Mouse (Mus musculus) CH12.LX (cell line): ENCODE data around the gene Tenm1. TPM values are rescaled to one million over a fixed set of nuclear protein-coding genes. Genes with fewer than 3 reads are reported as not detected.

Source experiments
- DNase-seq: peaks from one replicate; pipeline ENCODE4 v3.0.0-alpha.2; 2013; ENCODE audit errors: extremely low read depth
- H3K27ac ChIP-seq: 2 replicates; pipeline ENCODE4 v1.5.1; 2012; ENCODE audit warnings: low read depth, mild to moderate bottlenecking, control low read depth, moderate library complexity; ENCODE audit not compliant: insufficient read depth
- H3K27me3 ChIP-seq: replicated peaks from 2 replicates; pipeline ENCODE3; 2012; ENCODE audit warnings: inconsistent platforms
- H3K36me3 ChIP-seq, 2 experiments: replicated peaks in 1 of 2; 2 replicates each; pipeline versions ENCODE3 to v1.6.1; 2012; ENCODE audit warnings: inconsistent platforms in 1 of 2, low read length in 1 of 2, mild to moderate bottlenecking in 1 of 2, mixed read lengths in 1 of 2, moderate library complexity in 1 of 2; ENCODE audit not compliant: control insufficient read depth in 1 of 2, insufficient read depth in 1 of 2
- H3K4me1 ChIP-seq, 2 experiments: 2 replicates each; pipeline ENCODE4 v1.6.1; 2012; ENCODE audit warnings: inconsistent platforms in 1 of 2, moderate library complexity in 1 of 2; ENCODE audit not compliant: insufficient read depth in 2 of 2, control insufficient read depth in 1 of 2
- H3K4me2 ChIP-seq: 2 replicates; pipeline ENCODE4 v1.6.1; 2012; ENCODE audit warnings: low read depth, mild to moderate bottlenecking, control low read depth; ENCODE audit not compliant: poor library complexity, insufficient read depth, severe bottlenecking
- H3K4me3 ChIP-seq, 3 experiments: fragments of 150-350 bp in 1 of 3; sonication (generic) in 1 of 3; replicated peaks in 1 of 3; 2 replicates each; pipeline versions ENCODE3 to v1.5.1; 2011 to 2012; ENCODE audit warnings: low read depth in 2 of 3, low read length in 2 of 3, mild to moderate bottlenecking in 2 of 3, moderate library complexity in 2 of 3, control low read depth in 1 of 3, improper control_type of control experiment in 1 of 3, inconsistent platforms in 1 of 3, mixed read lengths in 1 of 3; ENCODE audit not compliant: poor library complexity in 1 of 3
- H3K79me2 ChIP-seq: replicated peaks from 2 replicates; pipeline ENCODE4 v1.6.1; 2012; ENCODE audit warnings: mild to moderate bottlenecking, moderate library complexity; ENCODE audit not compliant: control insufficient read depth, poor library complexity, insufficient read depth, severe bottlenecking; ENCODE audit errors: extremely low read depth
- H3K9ac ChIP-seq: 2 replicates; pipeline ENCODE4 v1.6.1; 2012; ENCODE audit warnings: low read depth, mild to moderate bottlenecking, control low read depth, moderate library complexity; ENCODE audit not compliant: insufficient read depth
- H3K9me3 ChIP-seq: replicated peaks from 2 replicates; pipeline ENCODE3; 2012; ENCODE audit warnings: low read length, inconsistent platforms, mixed read lengths
- BHLHE40 ChIP-seq: IDR thresholded peaks from 2 replicates; pipeline ENCODE4 v1.6.1; 2011; ENCODE audit warnings: mild to moderate bottlenecking, low read depth, low read length, improper control_type of control experiment
- CHD2 ChIP-seq: IDR thresholded peaks from 2 replicates; pipeline ENCODE4 v1.6.1; 2011; ENCODE audit warnings: low read length, improper control_type of control experiment
- CTCF ChIP-seq, 2 experiments: IDR thresholded peaks in 1 of 2; conservative IDR thresholded peaks in 1 of 2; 2 replicates each; pipeline ENCODE4 v1.5.1; 2011 to 2012; ENCODE audit warnings: low read depth in 2 of 2, low read length in 2 of 2, improper control_type of control experiment in 1 of 2, inconsistent platforms in 1 of 2, mild to moderate bottlenecking in 1 of 2, moderate library complexity in 1 of 2
- ELF1 ChIP-seq: IDR thresholded peaks from 2 replicates; pipeline ENCODE4 v1.6.1; 2014; ENCODE audit warnings: low read depth, mild to moderate bottlenecking, inconsistent platforms, low read length, improper control_type of control experiment
- EP300 ChIP-seq: IDR thresholded peaks from 2 replicates; pipeline ENCODE4 v1.6.1; 2011; ENCODE audit warnings: low read length, improper control_type of control experiment
- GABPA ChIP-seq: IDR thresholded peaks from 2 replicates; pipeline ENCODE4 v1.6.1; 2012; ENCODE audit warnings: low read depth, low read length, improper control_type of control experiment, inconsistent platforms; ENCODE audit not compliant: insufficient replicate concordance
- HCFC1 ChIP-seq: IDR thresholded peaks from 2 replicates; pipeline ENCODE4 v1.6.1; 2012; ENCODE audit warnings: low read depth, mild to moderate bottlenecking, inconsistent platforms, low read length, improper control_type of control experiment
- IRF4 ChIP-seq: IDR thresholded peaks from 2 replicates; pipeline ENCODE4 v1.6.1; 2014; ENCODE audit warnings: low read depth, mild to moderate bottlenecking, inconsistent platforms, low read length, improper control_type of control experiment
- KAT2A ChIP-seq: IDR thresholded peaks from 2 replicates; pipeline ENCODE4 v1.6.1; 2012; ENCODE audit warnings: low read length, improper control_type of control experiment, inconsistent platforms; ENCODE audit not compliant: insufficient replicate concordance
- MAX ChIP-seq: IDR thresholded peaks from 2 replicates; pipeline ENCODE4 v1.6.1; 2011; ENCODE audit warnings: low read length, improper control_type of control experiment
- MAZ ChIP-seq: IDR thresholded peaks from 2 replicates; pipeline ENCODE4 v1.6.1; 2012; ENCODE audit warnings: low read depth, mild to moderate bottlenecking, inconsistent platforms, low read length, improper control_type of control experiment, moderate library complexity
- MEF2A ChIP-seq: IDR thresholded peaks from 2 replicates; pipeline ENCODE4 v1.6.1; 2014; ENCODE audit warnings: low read depth, mild to moderate bottlenecking, inconsistent platforms, low read length, improper control_type of control experiment, borderline replicate concordance
- MYC ChIP-seq: IDR thresholded peaks from 2 replicates; pipeline ENCODE4 v1.6.1; 2011; ENCODE audit warnings: low read depth, mild to moderate bottlenecking, improper control_type of control experiment, low read length
- NELFE ChIP-seq: IDR thresholded peaks from 2 replicates; pipeline ENCODE4 v1.6.1; 2011; ENCODE audit warnings: low read depth, low read length, improper control_type of control experiment
- NRF1 ChIP-seq: IDR thresholded peaks from 2 replicates; pipeline ENCODE4 v1.6.1; 2014; ENCODE audit warnings: low read depth, mild to moderate bottlenecking, inconsistent platforms, low read length, improper control_type of control experiment, moderate library complexity
- POLR2A ChIP-seq: IDR thresholded peaks from 2 replicates; pipeline ENCODE4 v1.6.1; 2011; ENCODE audit warnings: low read depth, mild to moderate bottlenecking, improper control_type of control experiment, low read length
- RAD21 ChIP-seq: IDR thresholded peaks from 2 replicates; pipeline ENCODE4 v1.6.1; 2011; ENCODE audit warnings: low read depth, mild to moderate bottlenecking, low read length, improper control_type of control experiment, moderate library complexity
- RCOR1 ChIP-seq: conservative IDR thresholded peaks from 2 replicates; pipeline ENCODE4 v1.6.1; 2012; ENCODE audit warnings: low read depth, mild to moderate bottlenecking, inconsistent platforms, low read length, improper control_type of control experiment
- SMC3 ChIP-seq: IDR thresholded peaks from 2 replicates; pipeline ENCODE4 v1.6.1; 2011; ENCODE audit warnings: low read depth, low read length, improper control_type of control experiment
- TBP ChIP-seq: conservative IDR thresholded peaks from 2 replicates; pipeline ENCODE4 v1.6.1; 2011; ENCODE audit warnings: low read depth, low read length, improper control_type of control experiment
- UBTF ChIP-seq: IDR thresholded peaks from 2 replicates; pipeline ENCODE4 v1.6.1; 2012; ENCODE audit warnings: low read depth, mild to moderate bottlenecking, inconsistent platforms, low read length, improper control_type of control experiment, moderate library complexity
- USF1 ChIP-seq: IDR thresholded peaks from 2 replicates; pipeline ENCODE4 v1.6.1; 2014; ENCODE audit warnings: low read depth, mild to moderate bottlenecking, inconsistent platforms, low read length, improper control_type of control experiment
- USF2 ChIP-seq: conservative IDR thresholded peaks from 2 replicates; pipeline ENCODE4 v1.6.1; 2011; ENCODE audit warnings: low read depth, low read length, improper control_type of control experiment
- ZC3H11A ChIP-seq: IDR thresholded peaks from 2 replicates; pipeline ENCODE4 v1.6.1; 2012; ENCODE audit warnings: low read depth, mild to moderate bottlenecking, inconsistent platforms, low read length, improper control_type of control experiment
- ZKSCAN1 ChIP-seq: IDR thresholded peaks from 2 replicates; pipeline ENCODE4 v1.6.1; 2012; ENCODE audit warnings: low read depth, inconsistent platforms, low read length, improper control_type of control experiment, borderline replicate concordance
- dilution Hi-C: fragments of 300-500 bp; cut with MboI; formaldehyde crosslinking; loops from 2 replicates; pipeline ENCODE4 v1.14.3; 2020; ENCODE audit warnings: low sequenced_read_pairs; ENCODE audit not compliant: extremely low pct_unique_long_range_greater_than_20kb, extremely low pct_ligation_motif_present
- in situ Hi-C: fragments of 300-500 bp; cut with MboI; formaldehyde crosslinking; loops from 3 replicates; pipeline ENCODE4 v1.14.3; 2019; ENCODE audit warnings: low sequenced_read_pairs, low pct_ligation_motif_present, low pct_unique_long_range_greater_than_20kb, mixed read lengths
- polyA plus RNA-seq: library from polyadenylated mRNA; unstranded; fragments of >175 nt; gene quantifications from 2 replicates; pipeline ENCODE4 v1.2.1, GENCODE M21; 2012; ENCODE audit warnings: low read depth; ENCODE audit not compliant: insufficient read length
- total RNA-seq, 2 experiments: library from RNA; depleted of rRNA; stranded (reverse); fragments of 300-350 nt in 1 of 2; fragments of >200 nt in 1 of 2; gene quantifications; 2 replicates each; pipeline ENCODE4 v1.2.3; 2012 to 2014

Gene Tenm1
- total and polyA plus RNA-seq, 3 experiments, result 0.20 TPM; not detected in 2

- Histone ChIP-seq H3K36me3 (no peaks in the 10 kb centered on the region), H3K9me3 (no peaks in the 10 kb centered on the region), H3K79me2 (no peaks in the 10 kb centered on the region), H3K4me3 (no peak overlapping the region)
- in situ Hi-C loops, result no loop called here
- DNase-seq, result peak; percentile 23
- no peak for TF ChIP-seq POLR2A
- TF ChIP-seq ZC3H11A, result no peak
- no peak for TF ChIP-seq USF2
- no peak for TF ChIP-seq CTCF (conservative IDR thresholded peaks at IDR 0.05 in 1 of 2, IDR thresholded peaks at IDR 0.05 in 1 of 2; ENCODE audit: low read depth in 2 of 2, low read length in 2 of 2)
- TF ChIP-seq MAZ, result no peak
- TF ChIP-seq HCFC1, result no peak
- TF ChIP-seq MEF2A, result no peak
- no peak for TF ChIP-seq KAT2A
- no peak for TF ChIP-seq ZKSCAN1
- TF ChIP-seq NRF1, result no peak
- TF ChIP-seq MYC, result no peak
- no peak for TF ChIP-seq RCOR1
- TF ChIP-seq MAX, result no peak
- no peak for TF ChIP-seq GABPA
- TF ChIP-seq TBP, result no peak
- TF ChIP-seq RAD21, result no peak; the same call in 1 of the 2 replicates
- no peak for TF ChIP-seq EP300
- no peak for TF ChIP-seq NELFE
- TF ChIP-seq IRF4, result no peak
- TF ChIP-seq, all 38 proteins: peak for 0
- Histone ChIP-seq H3K4me2 (no peak overlapping the region), H3K4me1 (no peaks in the 10 kb centered on the region), H3K27me3 (no peaks in the 10 kb centered on the region), H3K27ac (no peak overlapping the region), H3K9ac (no peak overlapping the region)
- dilution Hi-C loops, result no loop called here
Observed at GRCm38 (mm10) chrX:42973562-42973961, 455.4 kb downstream of the Tenm1 start.

GRCm38 (mm10) chrX:42967611-42968010, 461.3 kb downstream of the Tenm1 start:
- Histone ChIP-seq H3K4me1 (no peaks in the 10 kb centered on the region), H3K9me3 (no peaks in the 10 kb centered on the region), H3K36me3 (no peaks in the 10 kb centered on the region), H3K27me3 (no peaks in the 10 kb centered on the region), H3K9ac (no peak overlapping the region), H3K4me3 (no peak overlapping the region), H3K4me2 (no peak overlapping the region), H3K27ac (no peak overlapping the region), H3K79me2 (no peaks in the 10 kb centered on the region)
- TF ChIP-seq CHD2, result no peak
- no peak for TF ChIP-seq MEF2A
- no peak for TF ChIP-seq CTCF (conservative IDR thresholded peaks at IDR 0.05 in 1 of 2, IDR thresholded peaks at IDR 0.05 in 1 of 2; ENCODE audit: low read depth in 2 of 2, low read length in 2 of 2)
- no peak for TF ChIP-seq BHLHE40
- TF ChIP-seq IRF4, result no peak
- TF ChIP-seq MYC, result no peak
- no peak for TF ChIP-seq USF1
- TF ChIP-seq UBTF, result no peak
- TF ChIP-seq EP300, result no peak
- no peak for TF ChIP-seq SMC3
- TF ChIP-seq GABPA, result no peak
- no peak for TF ChIP-seq ELF1
- TF ChIP-seq RCOR1, result no peak
- TF ChIP-seq TBP, result no peak
- no peak for TF ChIP-seq ZKSCAN1
- no peak for TF ChIP-seq NELFE
- dilution Hi-C loops (no loop called here), in situ Hi-C loops (no loop called here)
- no peak for DNase-seq
